Mouse (Mus musculus) left cerebral cortex, adult 2 months (tissue): ENCODE results near the gene Atg13. TPM values are rescaled to one million over a fixed set of nuclear protein-coding genes. Genes with fewer than 3 reads are reported as not detected.

Experiments
- DNase-seq, 2 experiments: peaks; one replicate each; pipeline ENCODE4 v3.0.0; 2021 to 2022; ENCODE audit warnings: low spot score in 2 of 2, mixed read lengths in 1 of 2; ENCODE audit errors: extremely low spot score in 1 of 2
- H3K27ac ChIP-seq: fragments of 200-600 bp; 2 replicates; pipeline ENCODE4 v1.8.1; 2022
- H3K4me3 ChIP-seq: fragments of 200-600 bp; 2 replicates; pipeline ENCODE4 v1.8.1; 2022
- CTCF ChIP-seq: fragments of 200-600 bp; IDR thresholded peaks from 2 replicates; pipeline ENCODE4 v1.8.1; 2022; ENCODE audit warnings: antibody characterized with exemption, mild to moderate bottlenecking, moderate library complexity
- intact Hi-C: fragments of 180-260 bp; cut with DNase I; formaldehyde crosslinking; loops from one replicate; pipeline ENCODE4 v1.15.1; 2025
- total RNA-seq, 2 experiments: library from RNA; stranded (reverse); gene quantifications; 2 replicates each; pipeline ENCODE4 v1.2.3; 2021

The Atg13 gene
- total RNA-seq, 2 experiments from 2014 or later: 83.7 to 84.1 TPM

GRCm38 (mm10) chr2:91656774-91657173 lies 53.6 kb downstream of the Atg13 start:
- Histone ChIP-seq H3K4me3 (no peak overlapping the region), H3K27ac (no peak overlapping the region)
- peak; percentile 24 for TF ChIP-seq CTCF
- DNase-seq: no peak
- intact Hi-C loops: no loop called here

GRCm38 (mm10) chr2:91655827-91656226 lies 54.5 kb downstream of the Atg13 start:
- intact Hi-C loops: no loop called here
- H3K4me3 ChIP-seq: no peak overlapping the region
- no peak for TF ChIP-seq CTCF
- H3K27ac ChIP-seq: no peak overlapping the region
- DNase-seq: no peak

- intact Hi-C loops: no loop called here
- no peak for TF ChIP-seq CTCF
- Histone ChIP-seq H3K4me3 (no peak overlapping the region), H3K27ac (no peak overlapping the region)
- no peak for DNase-seq
These were observed 55.0 kb downstream of the Atg13 start for GRCm38 (mm10) chr2:91655388-91655787.

- peak overlapping the region; percentile 83 for H3K27ac ChIP-seq
These were observed 57.5 kb downstream of the Atg13 start for GRCm38 (mm10) chr2:91652863-91653262.

GRCm38 (mm10) chr2:91651458-91652258 lies 58.7 kb downstream of the Atg13 start:
- intact Hi-C loops: loop anchor here (5.0 kb wide), 1 partner anchor 271 kb away; no protein-coding TSS in a partner anchor
- Histone ChIP-seq H3K27ac (peak overlapping the region; percentile 6; the same call in 1 of the 2 replicates), H3K4me3 (no peak overlapping the region)
- TF ChIP-seq CTCF: no peak
- DNase-seq: no peak

More at GRCm38 (mm10) chr2:91652863-91653262, 57.5 kb downstream of the Atg13 start:
- DNase-seq: no peak
- H3K4me3 ChIP-seq: peak overlapping the region; percentile 31
- intact Hi-C loops: loop anchor here (5.0 kb wide), 1 partner anchor 269 kb away; no protein-coding TSS in a partner anchor
- TF ChIP-seq CTCF: no peak

- Histone ChIP-seq H3K27ac (peak overlapping the region; percentile 79), H3K4me3 (peak overlapping the region; percentile 69)
- TF ChIP-seq CTCF: no peak
- intact Hi-C loops: loop anchor here (5.0 kb wide), 1 partner anchor 272 kb away; no protein-coding TSS in a partner anchor
- DNase-seq: no peak
These were observed 59.9 kb downstream of the Atg13 start for GRCm38 (mm10) chr2:91650360-91650995.

DNA sequence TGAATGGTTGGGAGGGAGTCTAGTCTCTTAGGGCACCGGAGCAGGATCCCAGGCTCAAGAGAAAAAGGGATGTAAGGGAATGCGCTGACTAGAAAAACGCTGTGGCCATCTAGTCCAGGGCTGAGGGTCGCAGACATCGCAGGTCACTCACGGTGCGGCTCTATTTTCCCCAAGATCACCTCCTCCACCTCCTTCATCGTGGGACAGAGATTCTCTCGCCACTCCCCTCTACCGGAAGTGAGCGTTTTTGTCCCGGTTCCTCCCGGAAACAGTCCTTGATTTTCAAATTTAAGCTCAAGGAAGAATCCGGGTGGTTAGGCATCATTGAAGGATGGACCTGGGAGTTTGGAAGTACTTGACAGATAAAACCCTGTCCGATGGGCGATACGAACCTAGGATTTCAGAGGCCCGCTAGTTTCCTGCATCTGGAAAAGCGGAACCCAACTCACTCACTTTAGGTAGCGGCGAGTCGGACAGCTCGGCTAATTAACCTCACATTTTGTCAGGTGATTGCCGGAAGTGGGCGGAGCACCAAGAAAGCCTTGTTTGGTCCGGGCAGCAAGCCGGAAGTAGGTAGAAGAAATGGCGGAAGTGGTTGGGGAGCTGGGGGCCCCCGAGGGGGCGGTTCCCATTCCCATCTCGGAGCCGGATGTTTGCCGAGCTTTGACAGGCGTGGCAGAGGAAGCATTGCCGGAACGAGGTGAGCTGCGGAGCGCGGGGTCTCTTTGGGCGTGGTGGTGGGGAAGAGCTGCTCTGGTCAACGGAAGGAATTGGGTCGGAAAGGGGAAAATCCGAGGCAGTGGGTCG lies 60.6 kb downstream of the Atg13 start, which contains the start of the genes Zfp408 and Arhgap1:
Zfp408 (minus strand) TSS at position 239 of the 807 bp plus-strand sequence.
Arhgap1 (plus strand) TSS at position 308 of the 807 bp plus-strand sequence.
- TF ChIP-seq CTCF: no peak
- DNase-seq: peak; percentile 92 to 94
- Histone ChIP-seq H3K27ac (peak within 1 kb of the TSS; percentile 98), H3K4me3 (peak within 1 kb of the TSS; percentile 69)
- intact Hi-C loops: loop anchor here (5.0 kb wide), 1 partner anchor 273 kb away; no protein-coding TSS in a partner anchor

GRCm38 (mm10) chr2:91649152-91649551 lies 61.2 kb downstream of the Atg13 start:
- Histone ChIP-seq H3K27ac (peak overlapping the region; percentile 98), H3K4me3 (peak overlapping the region; percentile 69)
- no peak for DNase-seq
- TF ChIP-seq CTCF: no peak
- intact Hi-C loops: no loop called here

DNA sequence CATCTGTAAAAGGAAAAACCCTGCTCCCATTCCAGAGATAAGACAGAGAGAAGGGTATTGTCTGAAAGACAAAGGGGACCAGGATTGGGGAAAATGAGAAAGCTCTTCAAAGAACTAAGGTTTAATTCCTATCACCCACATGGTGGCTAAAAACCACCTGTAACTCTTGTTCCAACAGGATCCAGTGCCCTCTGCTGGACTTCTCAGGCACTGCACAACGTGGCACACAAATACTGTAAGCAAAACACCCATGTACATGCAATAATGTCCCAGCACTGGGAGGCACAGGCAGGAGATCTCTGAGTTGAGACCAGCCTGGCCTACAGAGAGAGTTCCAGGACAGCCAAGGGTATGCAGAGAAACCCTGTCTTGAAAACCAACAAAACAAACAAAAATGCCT lies 63.6 kb downstream of the Atg13 start:
- Histone ChIP-seq H3K27ac (no peak overlapping the region), H3K4me3 (no peak overlapping the region)
- peak; percentile 74 for TF ChIP-seq CTCF
- DNase-seq: peak; percentile 38 to 48
- intact Hi-C loops: no loop called here

DNA sequence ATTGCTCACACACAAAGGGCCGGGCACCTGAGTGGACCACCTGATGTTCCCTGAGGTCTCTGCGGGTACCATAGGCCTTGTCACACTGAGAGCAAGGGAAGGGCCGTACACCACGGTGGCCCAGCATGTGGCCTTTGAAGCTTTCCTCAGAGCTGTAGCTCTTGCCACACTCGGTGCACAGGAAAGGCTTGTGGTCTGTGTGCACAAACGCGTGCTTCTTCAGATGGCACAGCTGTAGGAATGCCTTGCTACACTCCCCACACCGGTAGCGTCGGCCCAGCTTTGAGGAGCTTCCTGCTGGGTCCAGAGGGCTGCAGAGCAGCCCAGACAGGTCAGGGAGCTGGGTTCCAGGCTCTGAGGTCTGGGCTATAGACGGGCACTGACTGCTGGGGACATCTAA lies 64.6 kb downstream of the Atg13 start:
- Histone ChIP-seq H3K27ac (no peak overlapping the region), H3K4me3 (no peak overlapping the region)
- DNase-seq: no peak
- TF ChIP-seq CTCF: no peak
- intact Hi-C loops: no loop called here

GRCm38 (mm10) chr2:91645354-91645753 lies 65.0 kb downstream of the Atg13 start:
- H3K27ac ChIP-seq: no peak overlapping the region
- DNase-seq: no peak
- H3K4me3 ChIP-seq: no peak overlapping the region
- no peak for TF ChIP-seq CTCF
- intact Hi-C loops: no loop called here
